Mouse (Mus musculus) MEL (cell line): Measurements from ENCODE around the gene Cldn9. TPM values are rescaled to one million over a fixed set of nuclear protein-coding genes. Genes with fewer than 3 reads are reported as not detected.

Experiments
- DNase-seq: peaks from one replicate; pipeline ENCODE4 v3.0.0; 2011; ENCODE audit warnings: low read depth, low spot score
- H3K27ac ChIP-seq: 2 replicates; pipeline ENCODE4 v1.5.1; 2012; ENCODE audit warnings: low read depth, mild to moderate bottlenecking, control low read depth, low read length, moderate library complexity; ENCODE audit not compliant: control insufficient read depth
- H3K27me3 ChIP-seq, 2 experiments: fragments of 150-350 bp in 1 of 2; sonication (generic) in 1 of 2; 2 replicates each; pipeline ENCODE4 v1.6.1; 2012; ENCODE audit warnings: low read length in 2 of 2, mild to moderate bottlenecking in 2 of 2, improper control_type of control experiment in 1 of 2, moderate library complexity in 1 of 2; ENCODE audit not compliant: insufficient read depth in 2 of 2, control insufficient read depth in 1 of 2
- H3K36me3 ChIP-seq, 2 experiments: 2 replicates each; pipeline ENCODE4 v1.6.1; 2012 to 2014; ENCODE audit warnings: low read length in 2 of 2, improper control_type of control experiment in 1 of 2, inconsistent platforms in 1 of 2, mild to moderate bottlenecking in 1 of 2; ENCODE audit not compliant: insufficient read depth in 2 of 2, control insufficient read depth in 1 of 2
- H3K4me1 ChIP-seq, 2 experiments: fragments of 150-350 bp in 1 of 2; sonication (generic) in 1 of 2; 2 replicates each; pipeline ENCODE4 v1.6.1; 2012; ENCODE audit warnings: low read length in 2 of 2, improper control_type of control experiment in 1 of 2, mild to moderate bottlenecking in 1 of 2; ENCODE audit not compliant: insufficient read depth in 2 of 2, control insufficient read depth in 1 of 2
- H3K4me3 ChIP-seq, 2 experiments: fragments of 150-350 bp in 1 of 2; sonication (generic) in 1 of 2; 2 replicates each; pipeline ENCODE4 v1.5.1; 2012; ENCODE audit warnings: low read depth in 2 of 2, low read length in 2 of 2, mild to moderate bottlenecking in 2 of 2, moderate library complexity in 2 of 2, control low read depth in 1 of 2, improper control_type of control experiment in 1 of 2; ENCODE audit not compliant: control insufficient read depth in 1 of 2, insufficient read depth in 1 of 2
- H3K79me2 ChIP-seq: 2 replicates; pipeline ENCODE4 v1.6.1; 2012; ENCODE audit warnings: mild to moderate bottlenecking, low read length, moderate library complexity; ENCODE audit not compliant: control insufficient read depth, poor library complexity, insufficient read depth
- H3K9ac ChIP-seq: 2 replicates; pipeline ENCODE4 v1.6.1; 2012; ENCODE audit warnings: low read depth, mild to moderate bottlenecking, control low read depth, low read length, moderate library complexity; ENCODE audit not compliant: control insufficient read depth, poor library complexity, severe bottlenecking
- H3K9me3 ChIP-seq: fragments of 150-350 bp; sonication (generic); replicated peaks from 2 replicates; pipeline ENCODE4 v1.6.1; 2012; ENCODE audit warnings: mild to moderate bottlenecking, low read length, improper control_type of control experiment, moderate library complexity; ENCODE audit not compliant: insufficient read depth
- CHD1 ChIP-seq: IDR thresholded peaks from 2 replicates; pipeline ENCODE4 v1.6.1; 2012; ENCODE audit warnings: low read depth, mild to moderate bottlenecking, inconsistent platforms, low read length, improper control_type of control experiment
- CHD2 ChIP-seq: IDR thresholded peaks from 2 replicates; pipeline ENCODE4 v1.6.1; 2011; ENCODE audit warnings: low read length, improper control_type of control experiment
- CTCF ChIP-seq, 3 experiments: IDR thresholded peaks in 2 of 3; conservative IDR thresholded peaks in 1 of 3; 2 replicates each; pipeline ENCODE4 v1.5.1; 2011 to 2012; ENCODE audit warnings: low read length in 3 of 3, low read depth in 2 of 3, mild to moderate bottlenecking in 2 of 3, improper control_type of control experiment in 1 of 3, inconsistent platforms in 1 of 3, mixed read lengths in 1 of 3, moderate library complexity in 1 of 3; ENCODE audit not compliant: control insufficient read depth in 1 of 3, insufficient read depth in 1 of 3, poor library complexity in 1 of 3, severe bottlenecking in 1 of 3
- EP300 ChIP-seq, 2 experiments: IDR thresholded peaks; 2 replicates each; pipeline ENCODE4 v1.6.1; 2011; ENCODE audit warnings: improper control_type of control experiment in 2 of 2, low read length in 2 of 2, low read depth in 1 of 2, mild to moderate bottlenecking in 1 of 2
- ETS1 ChIP-seq: IDR thresholded peaks from 2 replicates; pipeline ENCODE4 v1.6.1; 2012; ENCODE audit warnings: low read depth, mild to moderate bottlenecking, inconsistent platforms, low read length, improper control_type of control experiment, moderate library complexity
- GABPA ChIP-seq: IDR thresholded peaks from 2 replicates; pipeline ENCODE4 v1.6.1; 2012; ENCODE audit warnings: low read depth, mild to moderate bottlenecking, inconsistent platforms, low read length, improper control_type of control experiment, moderate library complexity
- HCFC1 ChIP-seq: IDR thresholded peaks from 2 replicates; pipeline ENCODE4 v1.6.1; 2012; ENCODE audit warnings: low read depth, mild to moderate bottlenecking, inconsistent platforms, low read length, improper control_type of control experiment, moderate library complexity
- JUND ChIP-seq: IDR thresholded peaks from 2 replicates; pipeline ENCODE4 v1.6.1; 2011; ENCODE audit warnings: low read depth, mild to moderate bottlenecking, improper control_type of control experiment, low read length
- KAT2A ChIP-seq: conservative IDR thresholded peaks from 2 replicates; pipeline ENCODE4 v1.6.1; 2012; ENCODE audit warnings: low read depth, low read length, improper control_type of control experiment, inconsistent platforms
- MAFK ChIP-seq: IDR thresholded peaks from 2 replicates; pipeline ENCODE4 v1.6.1; 2011; ENCODE audit warnings: low read depth, mild to moderate bottlenecking, low read length, improper control_type of control experiment, borderline replicate concordance
- MAX ChIP-seq: IDR thresholded peaks from 2 replicates; pipeline ENCODE4 v1.6.1; 2011; ENCODE audit warnings: low read length, improper control_type of control experiment
- MAZ ChIP-seq: IDR thresholded peaks from 2 replicates; pipeline ENCODE4 v1.6.1; 2012; ENCODE audit warnings: low read depth, mild to moderate bottlenecking, inconsistent platforms, low read length, improper control_type of control experiment
- MEF2A ChIP-seq: IDR thresholded peaks from 2 replicates; pipeline ENCODE4 v1.6.1; 2014; ENCODE audit warnings: low read depth, mild to moderate bottlenecking, inconsistent platforms, low read length, improper control_type of control experiment; ENCODE audit not compliant: poor library complexity, insufficient replicate concordance, severe bottlenecking; ENCODE audit errors: extremely low read depth
- MXI1 ChIP-seq: IDR thresholded peaks from 2 replicates; pipeline ENCODE4 v1.6.1; 2011; ENCODE audit warnings: mild to moderate bottlenecking, low read depth, low read length, improper control_type of control experiment
- MYB ChIP-seq: IDR thresholded peaks from 2 replicates; pipeline ENCODE4 v1.6.1; 2011; ENCODE audit warnings: mild to moderate bottlenecking, low read depth, low read length, improper control_type of control experiment
- NELFE ChIP-seq: IDR thresholded peaks from 2 replicates; pipeline ENCODE4 v1.6.1; 2011; ENCODE audit warnings: low read depth, low read length, improper control_type of control experiment
- NRF1 ChIP-seq: IDR thresholded peaks from 2 replicates; pipeline ENCODE4 v1.6.1; 2014; ENCODE audit warnings: low read depth, mild to moderate bottlenecking, inconsistent platforms, low read length, improper control_type of control experiment, moderate library complexity; ENCODE audit not compliant: poor library complexity, insufficient read depth, severe bottlenecking
- POLR2AphosphoS5 ChIP-seq: IDR thresholded peaks from 2 replicates; pipeline ENCODE4 v1.6.1; 2012; ENCODE audit warnings: low read depth, borderline replicate concordance, mild to moderate bottlenecking, inconsistent platforms, low read length, moderate library complexity, mixed read lengths
- RAD21 ChIP-seq: IDR thresholded peaks from 2 replicates; pipeline ENCODE4 v1.6.1; 2011; ENCODE audit warnings: mild to moderate bottlenecking, low read depth, low read length, improper control_type of control experiment
- RCOR1 ChIP-seq: IDR thresholded peaks from 2 replicates; pipeline ENCODE4 v1.6.1; 2012; ENCODE audit warnings: low read depth, mild to moderate bottlenecking, inconsistent platforms, low read length, improper control_type of control experiment
- SMC3 ChIP-seq: IDR thresholded peaks from 2 replicates; pipeline ENCODE4 v1.6.1; 2011; ENCODE audit warnings: low read depth, low read length, improper control_type of control experiment
- TAL1 ChIP-seq: IDR thresholded peaks from 2 replicates; pipeline ENCODE4 v1.6.1; 2012; ENCODE audit warnings: mild to moderate bottlenecking, inconsistent platforms, low read length, moderate library complexity, mixed read lengths
- TBP ChIP-seq: IDR thresholded peaks from 2 replicates; pipeline ENCODE4 v1.8.0; 2011; ENCODE audit warnings: low read depth, low read length, improper control_type of control experiment
- TCF12 ChIP-seq: IDR thresholded peaks from 2 replicates; pipeline ENCODE4 v1.6.1; 2014; ENCODE audit warnings: low read depth, mild to moderate bottlenecking, inconsistent platforms, low read length, improper control_type of control experiment, moderate library complexity
- USF2 ChIP-seq, 2 experiments: IDR thresholded peaks; 2 replicates each; pipeline ENCODE4 v1.6.1; 2011 to 2012; ENCODE audit warnings: improper control_type of control experiment in 2 of 2, low read length in 2 of 2, borderline replicate concordance in 1 of 2, inconsistent platforms in 1 of 2, low read depth in 1 of 2, mild to moderate bottlenecking in 1 of 2; ENCODE audit not compliant: insufficient read depth in 1 of 2
- ZC3H11A ChIP-seq: IDR thresholded peaks from 2 replicates; pipeline ENCODE4 v1.6.1; 2012; ENCODE audit warnings: low read depth, mild to moderate bottlenecking, inconsistent platforms, low read length, improper control_type of control experiment
- ZKSCAN1 ChIP-seq: IDR thresholded peaks from 2 replicates; pipeline ENCODE4 v1.6.1; 2012; ENCODE audit warnings: low read depth, mild to moderate bottlenecking, inconsistent platforms, low read length, improper control_type of control experiment, moderate library complexity
- ZMIZ1 ChIP-seq: IDR thresholded peaks from 2 replicates; pipeline ENCODE4 v1.6.1; 2012; ENCODE audit warnings: low read depth, mild to moderate bottlenecking, inconsistent platforms, low read length, improper control_type of control experiment, moderate library complexity
- ZNF384 ChIP-seq: IDR thresholded peaks from 2 replicates; pipeline ENCODE4 v1.6.1; 2012; ENCODE audit warnings: low read depth, mild to moderate bottlenecking, inconsistent platforms, low read length, improper control_type of control experiment
- polyA plus RNA-seq, 2 experiments: library from polyadenylated mRNA; stranded (reverse) in 1 of 2; unstranded in 1 of 2; fragments of >175 nt in 1 of 2; fragments of >200 nt in 1 of 2; gene quantifications; 2 replicates each; pipeline versions ENCODE4 v1.2.1 to v1.2.4; 2012; ENCODE audit warnings: low replicate concordance in 2 of 2, low read depth in 1 of 2; ENCODE audit not compliant: insufficient read length in 2 of 2, insufficient read depth in 1 of 2, missing spikeins in 1 of 2
- total RNA-seq: library from RNA; depleted of rRNA; stranded (reverse); fragments of 300-350 nt; gene quantifications from 2 replicates; pipeline ENCODE4 v1.2.3, GENCODE M21; 2012

Cldn9 gene
- total and polyA plus RNA-seq, 3 experiments, result 0.18 to 0.19 TPM; not detected in 1

DNA sequence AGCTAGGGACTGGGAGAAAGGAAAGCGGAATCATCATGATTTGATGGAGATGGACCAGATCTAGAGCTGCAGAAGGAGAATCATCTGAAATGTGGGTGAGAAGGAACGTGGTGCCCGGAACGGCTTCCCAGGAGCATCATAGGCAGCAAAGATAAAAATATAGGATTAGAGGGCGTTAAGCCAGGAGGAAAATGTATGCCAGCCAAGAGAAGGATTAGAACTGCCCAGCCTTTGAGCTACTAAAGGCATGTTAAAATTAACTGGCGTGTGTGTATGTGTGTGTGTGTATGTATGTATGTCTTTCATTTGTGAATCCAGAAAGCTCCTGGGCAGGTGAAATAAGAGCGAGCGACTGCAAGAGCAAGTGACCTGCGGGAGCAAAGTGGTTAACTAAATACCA is 19.5 kb upstream of the Cldn9 start:
- no peak for TF ChIP-seq MAZ
- TF ChIP-seq SMC3, result no peak
- no peak for TF ChIP-seq USF2 (IDR thresholded peaks at IDR 0.05; ENCODE audit: borderline replicate concordance in 1 of 2, insufficient read depth in 1 of 2, low read depth in 1 of 2, low read length in 2 of 2)
- no peak for TF ChIP-seq CTCF (IDR thresholded peaks at IDR 0.05 in 2 of 3, conservative IDR thresholded peaks at IDR 0.05 in 1 of 3; ENCODE audit: control insufficient read depth in 1 of 3, insufficient read depth in 1 of 3, low read depth in 2 of 3, low read length in 3 of 3, poor library complexity in 1 of 3, severe bottlenecking in 1 of 3)
- TF ChIP-seq JUND, result no peak
- TF ChIP-seq ETS1, result no peak
- no peak for TF ChIP-seq POLR2AphosphoS5
- Histone ChIP-seq H3K9ac (no peak overlapping the region), H3K27me3 (peaks cover 2% of the 10 kb centered on the region in 2 experiments; a peak in 1 of 4 replicates), H3K79me2 (no peaks in the 10 kb centered on the region; the same call in 1 of the 2 replicates), H3K9me3 (no peaks in the 10 kb centered on the region), H3K27ac (no peak overlapping the region), H3K4me3 (no peak overlapping the region), H3K4me1 (no peaks in the 10 kb centered on the region), H3K36me3 (peaks cover 0 to 2% of the 10 kb centered on the region in 2 experiments; a peak in 1 of 4 replicates)
- no peak for DNase-seq

DNA sequence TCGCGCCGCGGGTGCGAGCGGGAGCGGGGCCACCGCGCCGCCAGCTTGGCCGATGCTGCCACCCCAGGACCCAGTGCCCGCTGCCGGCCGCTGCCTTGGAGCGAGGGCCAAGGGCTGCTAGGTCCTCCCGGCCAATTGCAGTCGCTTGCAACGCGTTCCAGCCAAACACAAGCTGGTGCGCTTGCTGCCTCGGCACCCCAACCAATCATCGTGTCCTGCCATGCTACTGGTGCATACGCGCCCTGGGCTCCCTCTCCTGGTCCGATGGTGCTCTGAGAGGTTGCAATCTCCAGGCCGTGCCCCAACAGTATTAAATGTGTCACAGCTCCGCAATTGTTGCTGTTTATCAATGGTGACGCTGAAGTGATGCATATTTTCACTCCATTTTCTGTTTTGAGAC is 16.3 kb upstream of the Cldn9 start:
- no peaks in the 10 kb centered on the region; the same call in 1 of the 2 replicates for H3K79me2 ChIP-seq
- H3K36me3 ChIP-seq, result peaks cover 0 to 2% of the 10 kb centered on the region in 2 experiments; a peak in 1 of 4 replicates
- no peaks in the 10 kb centered on the region for H3K9me3 ChIP-seq
- H3K27ac ChIP-seq, result no peak overlapping the region
- H3K4me1 ChIP-seq, result no peaks in the 10 kb centered on the region
- peak overlapping the region; percentile 76 for H3K9ac ChIP-seq
- H3K27me3 ChIP-seq, result peaks cover 0 to 2% of the 10 kb centered on the region in 2 experiments; a peak in 1 of 4 replicates
- DNase-seq, result peak; percentile 94
- peak overlapping the region; percentile 30 to 67; a peak in 3 of 4 replicates for H3K4me3 ChIP-seq
- TF ChIP-seq TAL1 (no peak), SMC3 (peak; percentile 56), JUND (no peak), TCF12 (peak; percentile 9; the same call in 1 of the 2 replicates), RAD21 (peak; percentile 49), NRF1 (no peak), ZKSCAN1 (no peak; the same call in 1 of the 2 replicates), MAZ (no peak), MAFK (no peak), GABPA (no peak), CTCF (IDR thresholded peaks at IDR 0.05 in 2 of 3, conservative IDR thresholded peaks at IDR 0.05 in 1 of 3; ENCODE audit: control insufficient read depth in 1 of 3, insufficient read depth in 1 of 3, low read depth in 2 of 3, low read length in 3 of 3, poor library complexity in 1 of 3, severe bottlenecking in 1 of 3) (peak in 2 of 3 experiments; percentile 64 to 67; a peak in 5 of 6 replicates), TBP (0 out of 2 replicates have a peak, but pooled peaks have one; percentile 38), CHD2 (peak; percentile 9; the same call in 1 of the 2 replicates), EP300 (IDR thresholded peaks at IDR 0.05; ENCODE audit: low read depth in 1 of 2, low read length in 2 of 2) (no peak), ZC3H11A (0 out of 2 replicates have a peak, but pooled peaks have one; percentile 22), CHD1 (no peak), MAX (peak; percentile 54; the same call in 1 of the 2 replicates), MYB (no peak), HCFC1 (0 out of 2 replicates have a peak, but pooled peaks have one; percentile 31), KAT2A (no peak), ZNF384 (no peak), MXI1 (peak; percentile 53; the same call in 1 of the 2 replicates), ZMIZ1 (peak; percentile 19; the same call in 1 of the 2 replicates), NELFE (peak; percentile 27; the same call in 1 of the 2 replicates), RCOR1 (no peak), MEF2A (no peak)
